Mouse (Mus musculus) liver, adult 2 months (tissue): ENCODE data around the gene Spdye4c.

ENCODE experiments used
- CTCF ChIP-seq: fragments of 200-500 bp; IDR thresholded peaks from 2 replicates; pipeline ENCODE4 v1.5.1; 2011; ENCODE audit warnings: low read depth, low read length, control low read depth
- POLR2A ChIP-seq: fragments of 200-500 bp; IDR thresholded peaks from 2 replicates; pipeline ENCODE4 v1.6.1; 2011; ENCODE audit warnings: low read length, control low read depth; ENCODE audit not compliant: insufficient read depth; ENCODE audit errors: extremely low read depth

DNA sequence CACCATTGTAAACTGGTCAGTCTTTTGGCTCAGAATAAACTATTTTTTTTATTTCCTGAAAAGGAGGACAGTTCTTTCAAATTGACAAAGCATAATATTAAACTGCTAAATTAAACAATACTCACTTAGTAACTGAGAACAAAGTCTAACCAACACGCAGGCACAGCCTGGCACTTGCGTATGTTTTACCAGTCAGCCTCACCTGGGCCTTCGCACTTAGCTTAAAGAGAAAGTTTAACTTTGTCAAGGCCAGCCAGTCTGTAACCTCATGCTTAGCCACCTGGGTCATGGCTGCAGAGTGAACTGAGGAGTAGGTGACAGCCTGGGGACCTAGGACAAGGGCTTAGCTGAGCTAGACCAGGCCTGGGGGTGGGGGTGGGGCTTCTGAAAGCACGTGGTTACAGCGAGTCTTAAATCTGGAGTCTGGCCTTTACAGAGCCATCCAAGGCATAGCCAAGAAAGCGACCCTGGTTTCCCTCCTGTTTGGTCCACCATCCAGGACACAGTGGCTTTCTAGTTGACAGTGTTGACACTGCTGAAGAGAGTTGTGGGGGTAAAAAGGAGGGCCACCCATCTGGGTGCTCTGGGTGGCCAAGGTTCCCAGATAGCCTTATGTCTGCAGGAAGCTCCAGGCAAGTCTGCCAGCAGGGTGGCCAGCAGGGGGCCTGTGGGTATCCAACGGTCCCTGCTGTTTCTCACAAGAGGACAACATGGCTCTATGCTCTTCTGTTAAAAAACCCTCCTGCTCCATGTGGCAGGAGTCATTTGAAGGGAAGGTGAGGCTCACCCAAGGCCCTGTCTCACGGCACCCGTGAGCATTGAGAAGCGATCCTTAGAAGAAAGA lies 24.5 kb upstream of the Spdye4c start:
- peak; percentile 50 for TF ChIP-seq CTCF
- TF ChIP-seq POLR2A: no peak
